Mouse (Mus musculus): ENCODE measurements around the gene Klhl33. TPM values are rescaled to one million over a fixed set of nuclear protein-coding genes. Genes with fewer than 3 reads are reported as not detected.
A peak's percentile ranks its signal among the peaks of the same experiment; 100 is the strongest.
"Not testable (repeated sequence)": the region's sequence is repeated elsewhere in the genome, so short reads cannot be mapped to it uniquely, and the experiment has no call there.

Klhl33 gene
- total RNA-seq, 2 experiments from 2014 or later, result 5.4 to 5.9 TPM

GRCm38 (mm10) chr14:50927366-50927765 lies 30.1 kb upstream of the Klhl33 start:
- TF ChIP-seq CTCF (conservative IDR thresholded peaks at IDR 0.05), result no peak
- H3K27ac ChIP-seq, result no peak overlapping the region

GRCm38 (mm10) chr14:50925111-50925920 lies 28.0 kb upstream of the Klhl33 start:
- no peak for TF ChIP-seq CTCF (conservative IDR thresholded peaks at IDR 0.05)
- Histone ChIP-seq H3K4me3 (peak overlapping the region; percentile 88), H3K27ac (peak overlapping the region; percentile 95)
- peak in 1 of 2 experiments; percentile 21 for DNase-seq (ENCODE audit: low spot score in 2 of 2)

More at GRCm38 (mm10) chr14:50927366-50927765, 30.1 kb upstream of the Klhl33 start:
- H3K4me3 ChIP-seq, result no peak overlapping the region
- no peak for DNase-seq (ENCODE audit: low spot score in 2 of 2)

- peak within 1 kb of the TSS; percentile 88 for H3K4me3 ChIP-seq
- peak within 1 kb of the TSS; percentile 95 for H3K27ac ChIP-seq
- TF ChIP-seq CTCF (conservative IDR thresholded peaks at IDR 0.05), result no peak
- peak; percentile 95 to 96 for DNase-seq (ENCODE audit: low spot score in 2 of 2)
Observed at GRCm38 (mm10) chr14:50924281-50925064, 27.2 kb upstream of the Klhl33 start, which contains the start of the genes Osgep and Apex1. TSS of gene Osgep (minus strand) at chr14:50924893. TSS of gene Apex1 (plus strand) at chr14:50924968.

GRCm38 (mm10) chr14:50923437-50923836 lies 26.1 kb upstream of the Klhl33 start:
- not testable (repeated sequence) for DNase-seq (ENCODE audit: low spot score in 2 of 2)
- Histone ChIP-seq H3K27ac (peak overlapping the region; percentile 1; the same call in 1 of the 2 replicates), H3K4me3 (peak overlapping the region; percentile 88)

GRCm38 (mm10) chr14:50911356-50911755 lies 14.0 kb upstream of the Klhl33 start:
- no peak for DNase-seq (ENCODE audit: low spot score in 2 of 2)
- H3K27ac ChIP-seq, result no peak overlapping the region
- TF ChIP-seq CTCF (conservative IDR thresholded peaks at IDR 0.05), result no peak

GRCm38 (mm10) chr14:50908126-50908525 lies 10.8 kb upstream of the Klhl33 start:
- TF ChIP-seq CTCF (conservative IDR thresholded peaks at IDR 0.05), result no peak

More at GRCm38 (mm10) chr14:50911356-50911755, 14.0 kb upstream of the Klhl33 start:
- H3K4me3 ChIP-seq, result no peak overlapping the region

GRCm38 (mm10) chr14:50905327-50905726 lies 8.0 kb upstream of the Klhl33 start:
- H3K27ac ChIP-seq; H3K4me3 ChIP-seq; DNase-seq (ENCODE audit: low spot score in 2 of 2): not testable (repeated sequence)

More at GRCm38 (mm10) chr14:50908126-50908525, 10.8 kb upstream of the Klhl33 start:
- no peak for DNase-seq (ENCODE audit: low spot score in 2 of 2)
- H3K27ac ChIP-seq, result no peak overlapping the region
- H3K4me3 ChIP-seq, result no peak overlapping the region

- no peak for DNase-seq (ENCODE audit: low spot score in 2 of 2)
- H3K27ac ChIP-seq, result no peak overlapping the region
- TF ChIP-seq CTCF (conservative IDR thresholded peaks at IDR 0.05), result no peak; the same call in none of the 2 replicates
- H3K4me3 ChIP-seq, result no peak overlapping the region
Observed at GRCm38 (mm10) chr14:50904828-50905129, 7.5 kb upstream of the Klhl33 start.

GRCm38 (mm10) chr14:50903973-50904827 lies 6.9 kb upstream of the Klhl33 start:
- H3K27ac ChIP-seq, result no peak overlapping the region
- TF ChIP-seq CTCF (conservative IDR thresholded peaks at IDR 0.05), result peak; percentile 70
- peak overlapping the region; percentile 47 for H3K4me3 ChIP-seq
- no peak for DNase-seq (ENCODE audit: low spot score in 2 of 2)

GRCm38 (mm10) chr14:50897992-50898391 lies 685 bp upstream of the Klhl33 start:
- not testable (repeated sequence) for DNase-seq (ENCODE audit: low spot score in 2 of 2); H3K27ac ChIP-seq; H3K4me3 ChIP-seq

- DNase-seq (ENCODE audit: low spot score in 2 of 2), result no peak
- no peak for TF ChIP-seq CTCF (conservative IDR thresholded peaks at IDR 0.05)
- H3K4me3 ChIP-seq, result peak overlapping the region; percentile 73
- peak overlapping the region; percentile 93 for H3K27ac ChIP-seq
Observed at GRCm38 (mm10) chr14:50896747-50897373, 447 bp downstream of the Klhl33 start.

Data from layer of hippocampus, adult 2 months (tissue).